Mouse (Mus musculus): Measurements from ENCODE around the gene Fads2. TPM values are rescaled to one million over a fixed set of nuclear protein-coding genes. Genes with fewer than 3 reads are reported as not detected.

The Fads2 gene
- polyA plus RNA-seq, 1 experiment from 2014 or later: 113 TPM

DNA sequence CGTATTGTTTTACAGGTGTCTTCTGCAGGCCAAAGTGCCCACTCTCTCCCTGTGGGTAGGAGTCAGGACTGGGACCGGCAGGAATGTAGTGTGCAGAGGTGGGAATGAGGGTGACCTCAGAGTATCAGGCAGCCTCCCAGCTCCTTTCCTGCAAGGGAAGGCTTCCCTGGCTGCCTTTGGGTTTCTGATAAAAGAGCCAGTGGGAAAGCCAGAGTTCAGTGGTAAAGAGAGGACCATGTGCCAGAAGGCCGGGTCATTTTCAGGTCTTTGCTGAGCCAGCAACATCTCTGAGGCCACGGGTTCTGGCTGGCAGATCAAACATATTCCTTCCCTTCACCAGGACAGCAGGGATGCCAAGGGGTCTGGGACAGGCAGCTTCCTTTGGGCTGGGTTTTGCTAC is 55.2 kb downstream of the Fads2 start:
- no peak for ATAC-seq (ENCODE audit: low read depth)
- Histone ChIP-seq H3K9ac (no peak overlapping the region), H3K4me1 (replicated peaks) (peaks cover 16% of the 10 kb centered on the region), H3K9me3 (no peaks in the 10 kb centered on the region), H3K4me3 (no peak overlapping the region), H3K27ac (replicated peaks) (no peak overlapping the region), H3K4me2 (no peak overlapping the region), H3K36me3 (no peaks in the 10 kb centered on the region), H3K27me3 (no peaks in the 10 kb centered on the region)
- WGBS: 74% methylated on average over 4 of the region's 4 CpGs

DNA sequence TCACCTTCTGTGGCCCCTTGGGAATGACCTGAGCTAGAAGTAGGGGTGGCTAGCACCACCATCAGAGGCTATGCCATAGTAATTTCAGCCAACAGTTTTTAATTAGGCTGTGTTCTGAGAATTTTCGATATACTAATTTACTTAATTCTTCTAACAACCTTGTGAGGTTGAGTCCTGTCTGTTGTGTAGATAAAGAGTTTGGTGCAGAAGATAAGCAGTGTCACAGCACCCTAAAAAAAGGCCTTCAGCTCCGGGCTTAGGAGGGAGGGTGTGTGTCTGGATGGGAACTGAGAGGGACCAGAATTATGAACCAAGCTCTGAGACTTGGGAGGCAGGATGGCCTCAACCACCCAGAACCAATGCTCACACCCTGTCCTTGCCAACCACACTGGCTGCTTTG is 55.8 kb downstream of the Fads2 start:
- no peaks in the 10 kb centered on the region for H3K9me3 ChIP-seq
- H3K36me3 ChIP-seq: no peaks in the 10 kb centered on the region
- no peak for ATAC-seq (ENCODE audit: low read depth)
- no peak overlapping the region for H3K4me2 ChIP-seq
- H3K27ac ChIP-seq (replicated peaks): no peak overlapping the region
- WGBS: 75% methylated on average over 2 of the region's 2 CpGs
- no peak overlapping the region for H3K9ac ChIP-seq
- H3K4me3 ChIP-seq: no peak overlapping the region
- no peaks in the 10 kb centered on the region for H3K27me3 ChIP-seq
- peaks cover 21% of the 10 kb centered on the region for H3K4me1 ChIP-seq (replicated peaks)

DNA sequence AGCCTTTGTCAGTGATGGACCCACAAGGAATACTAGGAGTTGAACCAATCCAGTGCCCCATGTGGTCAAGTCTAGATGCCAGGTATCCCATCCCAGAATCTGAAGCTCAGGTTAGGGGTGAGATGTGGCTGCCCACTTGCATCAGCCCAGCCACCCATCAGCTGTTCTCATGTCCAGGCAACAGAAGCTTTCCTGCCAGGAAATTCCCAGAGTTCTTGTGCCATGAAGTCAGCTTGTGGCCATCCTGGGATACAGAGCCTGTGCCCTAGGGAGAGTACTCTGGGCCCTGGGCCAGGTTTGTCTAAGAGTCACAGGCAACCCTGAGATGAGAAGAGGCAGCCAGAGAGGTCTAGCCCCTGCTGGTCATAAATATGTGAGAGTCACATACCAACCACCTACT is 57.9 kb downstream of the Fads2 start:
- H3K9me3 ChIP-seq: no peaks in the 10 kb centered on the region
- H3K27ac ChIP-seq (replicated peaks): no peak overlapping the region
- peak overlapping the region; percentile 97 for H3K4me2 ChIP-seq
- no peaks in the 10 kb centered on the region for H3K36me3 ChIP-seq
- no peaks in the 10 kb centered on the region; the same call in 1 of the 2 replicates for H3K27me3 ChIP-seq
- H3K9ac ChIP-seq: no peak overlapping the region
- no peak for ATAC-seq (ENCODE audit: low read depth)
- H3K4me3 ChIP-seq: no peak overlapping the region
- peaks cover 28% of the 10 kb centered on the region for H3K4me1 ChIP-seq (replicated peaks)

DNA sequence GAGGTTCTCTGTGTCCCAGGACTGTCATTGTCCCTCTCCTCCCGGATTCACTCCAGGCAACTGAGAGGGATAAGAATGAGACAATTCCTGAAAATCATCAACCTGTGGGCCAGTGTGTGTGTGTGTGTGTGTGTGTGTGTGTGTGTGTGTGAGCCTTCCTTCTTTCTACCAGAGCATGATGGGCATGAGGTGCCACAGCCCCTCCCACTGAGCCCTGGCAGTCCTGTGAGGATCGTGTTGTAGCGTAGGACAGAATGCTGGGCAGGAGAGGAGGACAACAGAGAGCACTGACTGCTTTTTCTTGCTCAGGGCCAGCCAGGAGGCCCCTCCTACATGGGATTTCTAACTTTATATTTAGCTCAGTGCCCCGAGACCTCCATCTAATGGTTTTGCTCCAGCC is 58.7 kb downstream of the Fads2 start:
- no peaks in the 10 kb centered on the region for H3K9me3 ChIP-seq
- H3K27me3 ChIP-seq: no peaks in the 10 kb centered on the region; the same call in 1 of the 2 replicates
- peak overlapping the region; percentile 97 for H3K4me2 ChIP-seq
- H3K27ac ChIP-seq (replicated peaks): no peak overlapping the region
- no peak for ATAC-seq (ENCODE audit: low read depth)
- peaks cover 30% of the 10 kb centered on the region for H3K4me1 ChIP-seq (replicated peaks)
- peak overlapping the region; percentile 59 for H3K4me3 ChIP-seq
- WGBS: 82% methylated on average over 4 of the region's 4 CpGs
- H3K9ac ChIP-seq: no peak overlapping the region; the same call in 1 of the 2 replicates
- H3K36me3 ChIP-seq: no peaks in the 10 kb centered on the region

DNA sequence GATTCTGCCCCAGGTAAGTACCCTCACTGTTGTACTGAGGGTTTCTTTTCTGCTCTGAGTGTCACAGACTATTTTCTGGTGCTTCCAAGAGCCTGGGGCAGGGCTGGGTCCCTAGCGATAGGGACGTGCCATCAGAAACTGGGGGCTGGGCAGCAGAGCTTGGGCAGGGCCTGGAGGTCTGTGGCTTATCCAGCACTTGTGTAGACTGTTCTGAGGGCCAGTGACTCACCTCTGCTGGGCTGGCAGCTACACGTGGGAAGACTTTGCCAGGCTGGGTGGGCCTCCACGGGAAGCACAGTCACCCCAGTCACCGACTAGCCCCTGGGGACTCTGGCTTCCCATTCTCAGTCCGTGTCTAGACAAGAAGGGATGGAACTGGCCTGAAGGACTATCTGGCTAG is 59.3 kb downstream of the Fads2 start:
- 0 out of 2 replicates have a peak overlapping the region, but pooled peaks have one; percentile 42 for H3K27ac ChIP-seq (replicated peaks)
- peaks cover 30% of the 10 kb centered on the region for H3K4me1 ChIP-seq (replicated peaks)
- peak overlapping the region; percentile 97 for H3K4me2 ChIP-seq
- H3K9me3 ChIP-seq: no peaks in the 10 kb centered on the region
- H3K36me3 ChIP-seq: no peaks in the 10 kb centered on the region
- H3K27me3 ChIP-seq: no peaks in the 10 kb centered on the region; the same call in 1 of the 2 replicates
- H3K9ac ChIP-seq: peak overlapping the region; percentile 80
- ATAC-seq (ENCODE audit: low read depth): peak; percentile 21; the same call in 1 of the 2 replicates
- peak overlapping the region; percentile 59 for H3K4me3 ChIP-seq
- 64% methylated on average over 6 of the region's 6 CpGs for WGBS

DNA sequence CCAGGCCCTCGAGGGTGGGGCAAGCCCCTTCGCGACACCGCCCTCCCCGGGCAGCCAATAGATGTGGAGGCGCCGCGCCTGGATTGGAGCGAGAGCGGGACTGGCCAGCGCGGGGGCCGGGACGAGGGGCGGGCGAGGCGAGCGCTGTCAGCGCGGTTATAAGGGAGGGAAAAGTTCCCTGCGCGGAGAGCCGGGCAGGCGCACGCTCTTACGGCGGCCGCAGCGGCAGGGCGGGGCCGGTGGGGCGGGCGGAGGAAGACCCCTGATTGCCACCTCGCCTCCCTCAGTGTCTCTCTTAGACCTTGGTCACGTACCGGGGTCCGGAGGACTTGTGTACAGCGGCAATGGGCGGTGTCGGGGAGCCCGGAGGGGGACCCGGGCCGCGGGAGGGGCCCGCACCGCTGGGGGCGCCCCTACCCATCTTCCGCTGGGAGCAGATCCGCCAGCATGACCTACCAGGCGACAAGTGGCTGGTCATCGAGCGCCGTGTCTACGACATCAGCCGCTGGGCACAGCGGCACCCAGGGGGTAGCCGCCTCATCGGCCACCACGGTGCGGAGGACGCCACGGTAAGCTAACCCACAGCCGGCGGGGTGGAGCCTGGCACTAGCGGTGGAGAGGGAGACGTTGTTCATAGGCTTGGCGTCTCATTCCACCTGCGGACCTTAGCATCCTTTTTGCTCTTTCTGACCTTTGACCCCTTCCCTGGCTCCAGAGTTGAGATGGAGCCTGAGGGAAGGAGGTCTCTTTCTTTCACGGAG is 60.0 kb downstream of the Fads2 start, which contains the start of gene Fads3:
Gene Fads3, plus strand, starts transcription at position 182 of the 761 bp plus-strand sequence.
- no peaks in the 10 kb centered on the region for H3K36me3 ChIP-seq
- peaks cover 30% of the 10 kb centered on the region for H3K4me1 ChIP-seq (replicated peaks)
- WGBS: under 1% methylated on average over 67 of the region's 69 CpGs
- no peaks in the 10 kb centered on the region; the same call in 1 of the 2 replicates for H3K27me3 ChIP-seq
- H3K4me3 ChIP-seq: peak within 1 kb of the TSS; percentile 59
- no peaks in the 10 kb centered on the region for H3K9me3 ChIP-seq
- H3K4me2 ChIP-seq: peak within 1 kb of the TSS; percentile 97
- H3K27ac ChIP-seq (replicated peaks): peak within 1 kb of the TSS; percentile 42; the same call in 1 of the 2 replicates
- peak; percentile 91 for ATAC-seq (ENCODE audit: low read depth)
- H3K9ac ChIP-seq: peak within 1 kb of the TSS; percentile 80

DNA sequence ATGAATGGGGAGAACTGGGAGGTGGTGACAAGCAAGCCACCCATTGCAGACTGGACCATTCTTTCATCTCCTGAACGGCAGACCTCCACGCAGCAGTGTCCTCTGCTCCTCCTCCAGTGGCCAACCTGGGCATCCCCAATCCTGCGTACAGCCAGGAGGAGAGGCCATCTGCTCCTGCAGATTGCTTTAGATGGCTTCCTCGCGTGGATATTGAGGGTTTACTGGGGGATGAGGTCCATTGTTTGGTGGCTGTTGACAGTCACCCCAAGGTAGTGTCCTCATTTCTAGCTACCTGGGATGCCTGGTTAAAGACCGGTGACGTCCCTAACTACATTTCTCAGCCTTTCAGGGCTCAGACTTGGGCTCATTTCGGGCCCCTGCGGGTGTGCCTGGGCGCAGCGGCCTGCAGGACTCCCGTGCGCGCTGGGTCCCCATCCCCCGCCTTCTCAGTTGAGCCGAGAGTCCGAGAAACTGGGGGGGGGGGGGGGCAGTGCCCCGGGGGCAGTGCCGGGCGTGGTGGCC is 60.6 kb downstream of the Fads2 start:
- Histone ChIP-seq H3K36me3 (no peaks in the 10 kb centered on the region), H3K4me2 (peak overlapping the region; percentile 97), H3K9me3 (no peaks in the 10 kb centered on the region), H3K4me3 (peak overlapping the region; percentile 59), H3K27me3 (no peaks in the 10 kb centered on the region; the same call in 1 of the 2 replicates), H3K4me1 (replicated peaks) (peaks cover 30% of the 10 kb centered on the region), H3K9ac (peak overlapping the region; percentile 80), H3K27ac (replicated peaks) (0 out of 2 replicates have a peak overlapping the region, but pooled peaks have one; percentile 0)
- WGBS: 4% methylated on average over 20 of the region's 20 CpGs
- ATAC-seq (ENCODE audit: low read depth): peak; percentile 16; the same call in 1 of the 2 replicates

DNA sequence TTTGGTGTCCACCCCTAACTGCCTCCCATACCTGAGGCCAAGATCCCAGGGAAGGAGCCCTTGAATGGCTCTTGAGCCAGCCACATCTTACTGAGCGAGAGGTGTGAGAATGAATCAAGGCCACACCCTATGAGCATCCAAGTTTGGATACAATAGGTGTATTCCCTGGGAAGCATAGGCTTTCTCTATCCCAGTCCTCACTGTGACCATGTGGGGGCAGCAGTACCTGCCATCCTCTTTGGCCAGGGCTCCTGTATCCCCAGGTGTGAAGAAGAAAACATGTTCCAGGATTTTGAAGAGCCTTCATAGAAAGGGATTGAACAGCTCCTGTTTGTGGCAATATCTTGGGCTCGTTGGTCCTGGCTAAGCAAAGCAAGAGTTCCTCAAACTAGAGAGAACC is 61.9 kb downstream of the Fads2 start:
- ATAC-seq (ENCODE audit: low read depth): no peak
- no peak overlapping the region for H3K4me2 ChIP-seq
- peaks cover 30% of the 10 kb centered on the region for H3K4me1 ChIP-seq (replicated peaks)
- no peak overlapping the region for H3K4me3 ChIP-seq
- no peak overlapping the region for H3K9ac ChIP-seq
- H3K36me3 ChIP-seq: no peaks in the 10 kb centered on the region
- 93% methylated on average over 2 of the region's 2 CpGs for WGBS
- H3K27me3 ChIP-seq: no peaks in the 10 kb centered on the region; the same call in 1 of the 2 replicates
- no peaks in the 10 kb centered on the region for H3K9me3 ChIP-seq
- no peak overlapping the region for H3K27ac ChIP-seq (replicated peaks)

DNA sequence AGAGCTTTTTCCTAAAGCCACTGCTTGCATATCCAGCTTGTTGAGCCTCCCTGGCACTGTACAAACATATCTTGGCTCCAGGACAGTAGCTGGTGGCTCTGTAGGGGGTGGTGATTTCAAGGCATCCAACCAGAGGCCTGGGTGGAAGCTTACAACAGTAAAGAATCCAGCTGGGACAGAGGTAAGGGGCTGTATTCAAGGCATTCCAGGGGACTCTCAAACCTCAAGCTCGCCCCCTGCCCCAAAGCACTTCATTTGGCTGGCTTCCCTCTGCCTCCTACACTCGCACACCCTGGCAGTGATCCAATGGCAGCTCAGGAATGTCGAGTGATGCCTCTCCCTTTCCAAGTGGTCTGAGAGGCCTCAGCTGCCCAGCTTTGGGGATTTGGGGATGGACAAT is 62.6 kb downstream of the Fads2 start:
- peaks cover 33% of the 10 kb centered on the region for H3K4me1 ChIP-seq (replicated peaks)

DNA sequence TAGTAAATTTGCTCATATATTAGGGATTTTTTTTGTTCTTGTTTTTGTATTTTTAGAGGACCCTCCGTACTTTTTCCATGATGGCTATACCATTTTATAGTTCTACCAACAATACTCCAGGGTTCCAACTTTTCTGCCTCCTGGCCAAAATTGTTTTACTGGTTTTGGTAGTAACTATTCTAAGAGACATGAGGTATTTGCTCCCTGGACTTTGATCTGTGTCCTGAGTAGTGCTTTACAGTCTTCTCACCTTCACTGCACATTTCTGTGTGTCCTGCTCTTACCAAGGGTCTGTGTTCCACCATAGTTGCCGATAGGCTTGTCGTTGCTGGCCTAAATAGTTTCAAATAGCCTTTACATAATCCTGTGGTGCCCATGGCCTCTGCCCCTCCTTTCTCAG is 63.2 kb downstream of the Fads2 start:
- H3K27me3 ChIP-seq: no peaks in the 10 kb centered on the region; the same call in 1 of the 2 replicates

More for the DNA sequence above, 62.6 kb downstream of the Fads2 start:
- Histone ChIP-seq H3K9me3 (no peaks in the 10 kb centered on the region), H3K4me3 (no peak overlapping the region), H3K9ac (no peak overlapping the region), H3K36me3 (no peaks in the 10 kb centered on the region), H3K4me2 (no peak overlapping the region), H3K27ac (replicated peaks) (0 out of 2 replicates have a peak overlapping the region, but pooled peaks have one; percentile 1), H3K27me3 (no peaks in the 10 kb centered on the region; the same call in 1 of the 2 replicates)
- 25% methylated on average over 3 of the region's 3 CpGs for WGBS
- no peak for ATAC-seq (ENCODE audit: low read depth)

DNA sequence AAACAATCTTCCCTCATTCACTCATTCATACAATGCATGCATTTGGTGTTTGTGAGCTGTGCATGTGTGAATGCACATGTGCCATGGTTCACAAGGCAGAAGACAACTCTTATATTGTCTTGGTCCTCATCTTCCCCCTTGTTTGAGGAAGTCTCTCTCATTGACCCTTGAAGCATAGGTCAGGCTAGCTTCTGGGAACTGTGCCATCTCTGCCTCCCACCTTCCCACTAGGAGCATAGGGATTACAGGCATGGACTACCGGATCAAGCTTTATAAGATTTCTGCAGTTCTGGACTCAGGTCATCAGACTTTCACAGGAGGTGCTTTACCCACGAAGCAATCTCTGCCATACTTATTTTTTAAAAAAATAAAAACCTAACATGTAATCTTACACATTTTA is 64.0 kb downstream of the Fads2 start:
- H3K27me3 ChIP-seq: no peaks in the 10 kb centered on the region; the same call in 1 of the 2 replicates
- no peak overlapping the region for H3K4me3 ChIP-seq
- H3K4me2 ChIP-seq: no peak overlapping the region
- peaks cover 26% of the 10 kb centered on the region for H3K4me1 ChIP-seq (replicated peaks)
- no peak for ATAC-seq (ENCODE audit: low read depth)
- H3K36me3 ChIP-seq: no peaks in the 10 kb centered on the region
- H3K9me3 ChIP-seq: no peaks in the 10 kb centered on the region
- H3K27ac ChIP-seq (replicated peaks): no peak overlapping the region
- no peak overlapping the region for H3K9ac ChIP-seq
- 65% methylated on average over 2 of the region's 2 CpGs for WGBS

More for the DNA sequence above, 63.2 kb downstream of the Fads2 start:
- Histone ChIP-seq H3K9me3 (no peaks in the 10 kb centered on the region), H3K9ac (no peak overlapping the region), H3K36me3 (no peaks in the 10 kb centered on the region), H3K4me1 (replicated peaks) (peaks cover 29% of the 10 kb centered on the region), H3K27ac (replicated peaks) (0 out of 2 replicates have a peak overlapping the region, but pooled peaks have one; percentile 1), H3K4me2 (no peak overlapping the region), H3K4me3 (no peak overlapping the region)
- ATAC-seq (ENCODE audit: low read depth): no peak
- WGBS: 88% methylated on average over 3 of the region's 3 CpGs

DNA sequence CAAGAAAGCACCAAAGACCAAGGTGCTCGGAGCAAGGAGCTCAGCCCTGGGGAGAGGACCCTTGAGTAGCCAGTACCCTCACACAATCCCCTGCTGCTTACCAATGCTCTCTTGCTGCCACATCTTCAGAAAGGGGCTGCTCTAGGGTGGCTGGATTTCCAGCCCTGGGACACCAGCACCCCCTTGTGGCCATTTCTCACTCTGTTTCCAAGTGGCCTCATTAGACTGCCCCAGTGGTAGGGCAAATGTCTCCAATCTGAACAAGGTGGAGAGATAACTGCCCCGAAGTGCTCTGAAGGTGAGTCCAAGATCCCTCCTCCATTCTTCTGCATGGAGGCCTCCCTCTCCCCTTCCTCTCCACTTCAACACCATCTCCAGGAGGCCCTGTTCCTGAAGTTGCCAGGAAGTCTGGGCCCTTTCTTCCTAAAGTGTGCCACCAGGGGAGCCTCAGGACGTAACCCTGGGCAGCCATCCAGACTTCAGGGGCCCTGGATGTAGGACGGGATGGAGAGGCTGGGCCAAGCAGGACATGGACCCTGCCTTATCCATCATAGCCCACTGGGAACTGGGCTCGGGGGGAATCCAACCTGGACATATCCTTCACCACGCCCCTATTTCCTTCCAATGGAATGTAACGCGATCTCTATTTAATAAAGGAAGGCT is 66.6 kb downstream of the Fads2 start:
- H3K36me3 ChIP-seq: 0 out of 2 replicates have a peak, but pooled peaks cover under 1% of the 10 kb centered on the region
- no peak overlapping the region for H3K9ac ChIP-seq
- no peak overlapping the region for H3K4me2 ChIP-seq
- peak; percentile 56 for ATAC-seq (ENCODE audit: low read depth)
- peaks cover 11% of the 10 kb centered on the region; the same call in 1 of the 2 replicates for H3K4me1 ChIP-seq (replicated peaks)
- H3K4me3 ChIP-seq: no peak overlapping the region
- no peaks in the 10 kb centered on the region for H3K9me3 ChIP-seq
- WGBS: 60% methylated on average over 8 of the region's 8 CpGs
- no peak overlapping the region for H3K27ac ChIP-seq (replicated peaks)
- H3K27me3 ChIP-seq: no peaks in the 10 kb centered on the region; the same call in 1 of the 2 replicates
